Mouse (Mus musculus): ENCODE data around the gene Gnai2.

- no peak for TF ChIP-seq CTCF (IDR thresholded peaks at IDR 0.05; ENCODE audit: low read depth, low read length)
- TF ChIP-seq POLR2A (IDR thresholded peaks at IDR 0.05; ENCODE audit: borderline replicate concordance, low read depth, low read length), result no peak
Measured at GRCm38 (mm10) chr9:107650225-107650624, 15.1 kb upstream of the Gnai2 start.
